Mouse (Mus musculus): ENCODE measurements around the gene Mpp2.

- TF ChIP-seq CTCF (conservative IDR thresholded peaks at IDR 0.05; ENCODE audit: insufficient read depth, insufficient read length, low read depth, low read length) (no peak), POLR2A (IDR thresholded peaks at IDR 0.05; ENCODE audit: low read depth, low read length) (no peak)
Measured at GRCm38 (mm10) chr11:102082322-102082721, 6.0 kb downstream of the Mpp2 start.
